Mouse (Mus musculus) liver, postnatal 0 days (tissue): ENCODE results near the gene Per1. TPM values are rescaled to one million over a fixed set of nuclear protein-coding genes. Genes with fewer than 3 reads are reported as not detected.

ENCODE experiments used
- ATAC-seq: fragments of 200-750 bp; cut with Nextera tagmentation; 2 replicates; pipeline ENCODE4 v1.8.0; 2017; ENCODE audit warnings: mild to moderate bottlenecking, moderate library complexity
- DNase-seq: peaks from one replicate; pipeline ENCODE4 v3.0.0-alpha.2; 2016
- H3K27ac ChIP-seq: fragments of 300-500 bp; sonication (generic); 2 replicates; pipeline ENCODE4 v1.5.1; 2014; ENCODE audit warnings: antibody characterized with exemption, moderate library complexity, mild to moderate bottlenecking, low read depth
- H3K27me3 ChIP-seq: fragments of 300-500 bp; sonication (generic); 2 replicates; pipeline ENCODE4 v1.6.1; 2014; ENCODE audit warnings: low read length, control low read depth, mixed read lengths; ENCODE audit not compliant: insufficient read depth
- H3K36me3 ChIP-seq: fragments of 300-500 bp; sonication (generic); replicated peaks from 2 replicates; pipeline ENCODE4 v1.6.1; 2014; ENCODE audit warnings: mild to moderate bottlenecking, control low read depth, low read length, moderate library complexity, mixed read lengths; ENCODE audit not compliant: insufficient read depth
- H3K4me1 ChIP-seq: fragments of 300-500 bp; sonication (generic); 2 replicates; pipeline ENCODE4 v1.6.1; 2014; ENCODE audit warnings: antibody characterized with exemption, mild to moderate bottlenecking, control low read depth; ENCODE audit not compliant: insufficient read depth
- H3K4me2 ChIP-seq: fragments of 300-500 bp; sonication (generic); 2 replicates; pipeline ENCODE4 v1.6.1; 2014; ENCODE audit warnings: low read depth, mild to moderate bottlenecking, low read length, moderate library complexity, mixed read lengths
- H3K4me3 ChIP-seq: fragments of 300-500 bp; sonication (generic); 2 replicates; pipeline ENCODE4 v1.5.1; 2014; ENCODE audit warnings: low read depth, low read length
- H3K9ac ChIP-seq: fragments of 300-500 bp; sonication (generic); replicated peaks from 2 replicates; pipeline ENCODE4 v1.6.1; 2014; ENCODE audit warnings: mild to moderate bottlenecking, moderate library complexity
- H3K9me3 ChIP-seq: fragments of 300-500 bp; sonication (generic); 2 replicates; pipeline ENCODE4 v1.6.1; 2016; ENCODE audit warnings: mild to moderate bottlenecking, control low read depth, low read length, mixed read lengths
- CTCF ChIP-seq: sonication (generic); IDR thresholded peaks from 2 replicates; pipeline ENCODE4 v1.5.1; 2016; ENCODE audit warnings: antibody characterized with exemption, low read depth
- EP300 ChIP-seq: IDR thresholded peaks from 2 replicates; pipeline ENCODE4 v1.6.1; 2016; ENCODE audit warnings: antibody characterized with exemption, low read depth, mild to moderate bottlenecking
- WGBS: fragments of 180-500 bp; shearing (Covaris S2); extraction: QIAGEN DNeasy Blood & Tissue Kit; methylation state at CpG from one replicate; pipeline ENCODE4 v1.1.7; 2014; ENCODE audit not compliant: insufficient replicate concordance; 5-methylcytosine and 5-hydroxymethylcytosine counted together
- polyA plus RNA-seq: library from polyadenylated mRNA; unstranded; fragments of >200 nt; fragmentation: Nextera tagmentation; extraction: Ambion mirVana; gene quantifications from 2 replicates; pipeline ENCODE4 v1.2.1, GENCODE M21; 2015

Gene Per1
- polyA plus RNA-seq, 1 experiment from 2014 or later, result 8.2 TPM

DNA sequence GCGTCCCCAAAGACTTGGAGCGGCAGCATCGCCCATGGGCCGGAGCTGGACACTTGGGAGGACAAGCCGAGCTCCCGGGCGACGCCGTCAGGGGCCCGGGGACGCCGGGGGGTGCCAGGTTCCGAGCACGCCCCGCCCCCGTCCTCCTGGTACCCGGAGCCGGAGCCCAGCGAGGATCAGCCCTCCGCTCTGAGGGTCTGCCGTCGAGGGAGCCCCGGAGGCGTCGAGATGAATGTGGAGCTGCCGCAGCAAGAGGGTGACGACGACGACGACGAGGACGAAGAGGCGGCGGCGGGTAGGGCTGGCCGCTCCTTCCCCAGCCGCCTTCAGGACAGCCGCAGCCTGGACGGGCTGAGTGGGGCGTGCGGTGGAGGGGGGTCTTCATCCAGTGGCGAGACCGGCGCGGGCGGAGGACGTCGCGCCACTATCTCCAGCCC is 35.0 kb upstream of the Per1 start:
- TF ChIP-seq EP300 (no peak), CTCF (no peak)
- H3K9me3 ChIP-seq, result no peaks in the 10 kb centered on the region
- H3K4me3 ChIP-seq, result peak overlapping the region; percentile 92
- H3K4me1 ChIP-seq, result peaks cover 23% of the 10 kb centered on the region
- no peaks in the 10 kb centered on the region for H3K36me3 ChIP-seq
- under 1% methylated on average over 38 of the region's 49 CpGs for WGBS
- peak overlapping the region; percentile 98 for H3K4me2 ChIP-seq
- H3K27me3 ChIP-seq, result no peaks in the 10 kb centered on the region
- DNase-seq (peak; percentile 69), ATAC-seq (peak; percentile 6)
- H3K27ac ChIP-seq, result peak overlapping the region; percentile 96
- H3K9ac ChIP-seq, result peak overlapping the region; percentile 89

DNA sequence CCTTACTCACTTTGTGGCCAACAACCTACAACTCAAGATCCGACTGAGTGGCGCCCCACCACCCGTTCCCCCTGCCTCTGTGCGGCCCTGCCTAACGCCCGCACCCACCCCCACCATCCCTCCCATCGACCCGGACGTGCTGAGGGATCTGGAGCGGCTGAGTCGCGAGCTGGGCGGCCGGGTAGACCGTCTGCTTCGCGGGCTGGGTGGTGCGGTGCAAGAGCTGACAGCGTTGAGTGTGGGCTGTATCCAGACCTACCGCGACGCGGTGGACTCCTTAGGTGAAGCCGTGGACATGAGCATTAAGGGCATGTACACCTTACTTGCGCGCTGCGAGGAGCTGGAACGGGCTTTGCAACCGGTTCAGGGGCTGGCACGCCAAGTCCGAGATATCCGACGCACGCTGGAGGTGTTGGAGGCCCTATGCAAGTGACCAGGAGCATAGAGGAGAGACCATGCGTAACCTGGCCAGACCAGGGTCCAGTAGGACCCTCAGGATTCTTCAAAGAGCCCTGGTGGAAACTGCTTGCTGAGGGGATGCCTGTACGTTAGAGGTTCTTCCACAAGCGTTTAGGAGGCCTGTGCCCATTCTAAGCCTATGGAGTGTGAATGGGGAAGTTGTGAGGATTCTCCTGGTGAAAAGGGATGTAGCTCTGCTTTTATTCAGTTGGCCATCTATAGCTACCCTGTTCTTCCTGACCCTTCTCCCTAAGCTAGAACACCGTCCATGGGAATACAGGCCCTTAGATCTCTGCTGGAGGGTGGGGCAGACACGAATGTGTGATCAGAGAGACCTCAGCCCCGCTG is 34.4 kb upstream of the Per1 start:
- H3K4me2 ChIP-seq, result peak overlapping the region; percentile 98
- peak; percentile 63 for DNase-seq
- no peak for ATAC-seq
- H3K9me3 ChIP-seq, result no peaks in the 10 kb centered on the region
- H3K27ac ChIP-seq, result peak overlapping the region; percentile 96
- TF ChIP-seq CTCF (no peak), EP300 (no peak)
- no peaks in the 10 kb centered on the region for H3K36me3 ChIP-seq
- WGBS, result 2% methylated on average over 40 of the region's 40 CpGs
- peak overlapping the region; percentile 92 for H3K4me3 ChIP-seq
- no peaks in the 10 kb centered on the region for H3K27me3 ChIP-seq
- H3K4me1 ChIP-seq, result peaks cover 23% of the 10 kb centered on the region
- peak overlapping the region; percentile 89 for H3K9ac ChIP-seq

DNA sequence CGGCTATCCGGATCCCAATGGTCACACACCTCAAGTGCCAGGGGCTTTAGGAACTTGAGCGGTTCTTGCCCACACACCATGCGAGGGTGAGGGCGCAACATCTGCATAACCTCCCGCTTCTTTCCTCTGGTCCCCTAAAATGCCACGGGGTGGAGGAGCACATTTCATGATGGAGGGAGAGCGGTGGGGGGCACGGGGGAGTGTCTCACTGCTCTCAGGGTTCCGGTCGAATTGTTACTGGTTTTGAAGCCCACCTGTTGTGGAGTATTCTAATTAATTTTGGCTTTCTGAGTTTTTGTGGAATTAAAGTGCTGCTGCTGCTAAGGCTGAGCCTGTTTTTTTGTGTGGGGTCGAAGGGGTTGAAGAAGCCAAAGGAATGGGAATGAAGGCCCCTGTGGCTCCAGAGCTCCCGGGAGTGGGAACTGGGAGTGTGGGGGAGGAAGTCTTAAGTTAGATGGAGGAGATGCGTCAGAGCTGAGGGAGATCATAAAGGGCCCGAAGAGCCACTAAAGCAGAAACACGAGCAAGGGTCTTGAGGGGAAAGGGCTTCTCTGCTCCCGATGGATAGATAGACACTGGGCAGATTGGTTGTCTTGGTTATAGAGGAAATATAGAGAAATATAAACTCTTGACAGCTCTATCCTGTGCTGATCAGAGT is 33.6 kb upstream of the Per1 start:
- Histone ChIP-seq H3K27ac (peak overlapping the region; percentile 96), H3K4me3 (peak overlapping the region; percentile 92), H3K9ac (peak overlapping the region; percentile 89), H3K4me1 (peaks cover 29% of the 10 kb centered on the region), H3K36me3 (no peaks in the 10 kb centered on the region), H3K9me3 (no peaks in the 10 kb centered on the region), H3K4me2 (peak overlapping the region; percentile 98), H3K27me3 (no peaks in the 10 kb centered on the region)
- 35% methylated on average over 17 of the region's 17 CpGs for WGBS
- TF ChIP-seq EP300 (no peak), CTCF (no peak)
- no peak for DNase-seq
- ATAC-seq, result no peak

DNA sequence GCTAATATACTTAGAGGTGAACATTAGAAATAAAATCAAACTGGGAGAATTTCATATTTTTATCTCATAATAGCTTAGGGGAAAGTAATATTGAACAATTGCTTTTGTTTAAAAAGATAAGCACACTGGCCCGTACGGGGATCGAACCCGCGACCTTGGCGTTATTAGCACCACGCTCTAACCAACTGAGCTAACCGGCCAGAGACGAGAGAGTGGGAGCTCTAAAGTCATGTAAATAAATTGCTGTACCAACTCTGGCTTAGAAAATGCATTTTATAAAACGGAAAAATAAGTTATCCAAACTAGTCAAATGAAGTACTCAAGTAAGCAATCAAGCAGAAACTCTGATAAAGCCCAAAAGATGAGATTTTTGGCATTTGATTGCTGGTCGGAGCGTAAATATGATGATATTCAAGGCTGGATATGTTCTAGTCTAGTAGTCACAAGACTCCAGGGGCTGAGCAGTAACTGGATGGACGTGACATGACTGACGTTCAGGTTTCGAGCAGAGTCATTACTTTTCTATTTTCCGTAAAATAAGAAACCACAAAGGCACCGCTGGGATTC is 32.7 kb upstream of the Per1 start:
- peak; percentile 75 for DNase-seq
- peaks cover 36% of the 10 kb centered on the region for H3K4me1 ChIP-seq
- no peaks in the 10 kb centered on the region for H3K36me3 ChIP-seq
- no peak for ATAC-seq
- H3K27ac ChIP-seq, result peak overlapping the region; percentile 89
- H3K9me3 ChIP-seq, result no peaks in the 10 kb centered on the region
- peak overlapping the region; percentile 98 for H3K4me2 ChIP-seq
- TF ChIP-seq CTCF (no peak), EP300 (0 out of 2 replicates have a peak, but pooled peaks have one; percentile 43)
- H3K9ac ChIP-seq, result 0 out of 2 replicates have a peak overlapping the region, but pooled peaks have one; percentile 39
- H3K4me3 ChIP-seq, result peak overlapping the region; percentile 71
- no peaks in the 10 kb centered on the region for H3K27me3 ChIP-seq
- 1% methylated on average over 17 of the region's 17 CpGs for WGBS

DNA sequence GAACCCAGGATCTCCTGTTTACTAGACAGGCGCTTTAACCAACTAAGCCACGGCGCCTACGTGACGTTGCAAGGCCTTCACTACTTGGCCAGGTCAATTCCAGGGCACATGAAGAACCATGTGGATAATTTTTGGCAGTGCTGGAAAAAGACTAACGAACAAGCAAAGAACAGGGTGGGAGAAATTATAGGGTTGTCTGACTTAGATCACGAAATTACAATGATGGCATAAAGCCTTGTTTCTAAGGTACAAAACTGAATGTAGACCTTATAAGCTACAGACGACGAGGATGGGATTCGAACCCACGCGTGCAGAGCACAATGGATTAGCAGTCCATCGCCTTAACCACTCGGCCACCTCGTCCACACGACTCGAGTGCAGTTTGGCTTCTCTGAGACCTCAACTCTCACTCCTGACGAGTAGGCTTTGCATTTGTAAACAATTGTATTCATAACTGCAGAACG is 32.2 kb upstream of the Per1 start:
- TF ChIP-seq EP300 (peak; percentile 36), CTCF (no peak)
- peak; percentile 42 for ATAC-seq
- Histone ChIP-seq H3K27me3 (no peaks in the 10 kb centered on the region), H3K27ac (peak overlapping the region; percentile 89), H3K36me3 (no peaks in the 10 kb centered on the region), H3K4me3 (peak overlapping the region; percentile 71), H3K9me3 (no peaks in the 10 kb centered on the region), H3K4me2 (peak overlapping the region; percentile 85), H3K9ac (peak overlapping the region; percentile 77), H3K4me1 (peaks cover 40% of the 10 kb centered on the region)
- peak; percentile 94 for DNase-seq
- WGBS, result under 1% methylated on average over 19 of the region's 19 CpGs
